Mouse (Mus musculus) heart, embryonic 15.5 days (tissue): ENCODE measurements around the gene Alox12. TPM values are rescaled to one million over a fixed set of nuclear protein-coding genes. Genes with fewer than 3 reads are reported as not detected.
A peak's percentile ranks its signal among the peaks of the same experiment; 100 is the strongest.

Experiments used
- ATAC-seq: fragments of 200-750 bp; cut with Nextera tagmentation; replicated peaks from 2 replicates; pipeline ENCODE4 v1.8.0; 2017; ENCODE audit warnings: low read depth, moderate TSS enrichment; ENCODE audit not compliant: insufficient number of reproducible peaks, insufficient read depth, low FRiP score
- H3K27ac ChIP-seq: fragments of 300-500 bp; sonication (generic); 2 replicates; pipeline ENCODE4 v1.5.1; 2015; ENCODE audit warnings: mild to moderate bottlenecking, inconsistent platforms
- H3K27me3 ChIP-seq: fragments of 300-500 bp; sonication (generic); 2 replicates; pipeline ENCODE4 v1.6.1; 2015; ENCODE audit warnings: inconsistent platforms
- H3K36me3 ChIP-seq: fragments of 300-500 bp; sonication (generic); 2 replicates; pipeline ENCODE4 v1.6.1; 2015; ENCODE audit warnings: mild to moderate bottlenecking, inconsistent platforms
- H3K4me1 ChIP-seq: fragments of 300-500 bp; sonication (generic); replicated peaks from 2 replicates; pipeline ENCODE4 v1.6.1; 2015; ENCODE audit warnings: inconsistent platforms
- H3K4me2 ChIP-seq: fragments of 300-500 bp; sonication (generic); 2 replicates; pipeline ENCODE4 v1.6.1; 2015; ENCODE audit warnings: inconsistent platforms, mild to moderate bottlenecking, moderate library complexity
- H3K4me3 ChIP-seq: fragments of 300-500 bp; sonication (generic); 2 replicates; pipeline ENCODE4 v1.5.1; 2015; ENCODE audit warnings: mild to moderate bottlenecking, inconsistent platforms
- H3K9ac ChIP-seq: fragments of 300-500 bp; sonication (generic); 2 replicates; pipeline ENCODE4 v1.6.1; 2015; ENCODE audit warnings: mild to moderate bottlenecking, inconsistent platforms
- H3K9me3 ChIP-seq: fragments of 300-500 bp; sonication (generic); replicated peaks from 2 replicates; pipeline ENCODE4 v1.6.1; 2016; ENCODE audit warnings: inconsistent platforms
- WGBS: fragments of 180-500 bp; shearing (Covaris S2); methylation state at CpG from one replicate; pipeline ENCODE4 v1.1.7; 2015; ENCODE audit warnings: mixed read lengths; 5-methylcytosine and 5-hydroxymethylcytosine counted together
- polyA plus RNA-seq: library from polyadenylated mRNA; unstranded; fragments of >200 nt; fragmentation: Nextera tagmentation; extraction: Ambion mirVana; gene quantifications from 2 replicates; pipeline ENCODE4 v1.2.1, GENCODE M21; 2015

Alox12 gene
- polyA plus RNA-seq, 1 experiment from 2014 or later: 4.1 TPM

- Histone ChIP-seq H3K4me2 (peak overlapping the region; percentile 97), H3K9me3 (no peaks in the 10 kb centered on the region), H3K27ac (no peak overlapping the region), H3K9ac (peak overlapping the region; percentile 69), H3K36me3 (no peaks in the 10 kb centered on the region), H3K4me3 (peak overlapping the region; percentile 63), H3K4me1 (peaks cover 29% of the 10 kb centered on the region), H3K27me3 (peaks cover 35% of the 10 kb centered on the region)
- WGBS: 68% methylated on average over 7 of the region's 7 CpGs
- no peak for ATAC-seq
Measured at GRCm38 (mm10) chr11:70219873-70220272, 35.3 kb downstream of the Alox12 start.

GRCm38 (mm10) chr11:70218741-70219470 lies 36.2 kb downstream of the Alox12 start:
- peaks cover 39% of the 10 kb centered on the region for H3K4me1 ChIP-seq
- WGBS: 88% methylated on average over 15 of the region's 15 CpGs
- no peak overlapping the region for H3K9ac ChIP-seq
- no peaks in the 10 kb centered on the region for H3K36me3 ChIP-seq
- ATAC-seq: no peak
- peaks cover 40% of the 10 kb centered on the region for H3K27me3 ChIP-seq
- H3K27ac ChIP-seq: no peak overlapping the region
- H3K4me2 ChIP-seq: no peak overlapping the region
- H3K9me3 ChIP-seq: no peaks in the 10 kb centered on the region
- H3K4me3 ChIP-seq: no peak overlapping the region

DNA sequence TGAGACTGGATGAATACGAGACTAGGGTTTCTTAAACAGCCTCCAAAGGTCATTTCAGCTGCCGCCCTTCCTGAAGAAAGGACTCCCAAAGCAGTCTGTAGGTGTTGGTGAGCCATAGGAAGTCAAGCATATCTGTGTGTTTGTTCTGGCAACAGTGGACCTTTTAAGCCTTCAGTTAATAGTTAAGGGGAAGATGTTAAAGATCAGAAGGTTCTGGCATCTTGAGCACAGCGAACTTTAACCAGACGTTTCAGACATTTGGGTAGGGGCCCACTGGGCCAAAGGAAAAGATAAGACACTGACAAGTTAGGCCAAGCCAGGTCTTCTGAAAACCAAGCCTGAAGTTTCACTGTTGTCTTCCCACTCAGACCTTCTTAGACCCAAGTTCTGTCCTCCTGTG lies 37.1 kb downstream of the Alox12 start:
- WGBS: 74% methylated on average over 4 of the region's 4 CpGs
- no peak overlapping the region for H3K27ac ChIP-seq
- peaks cover 44% of the 10 kb centered on the region for H3K27me3 ChIP-seq
- H3K9me3 ChIP-seq: no peaks in the 10 kb centered on the region
- H3K9ac ChIP-seq: no peak overlapping the region
- no peak overlapping the region for H3K4me3 ChIP-seq
- H3K36me3 ChIP-seq: no peaks in the 10 kb centered on the region
- H3K4me1 ChIP-seq: peaks cover 42% of the 10 kb centered on the region
- no peak overlapping the region for H3K4me2 ChIP-seq
- no peak for ATAC-seq

DNA sequence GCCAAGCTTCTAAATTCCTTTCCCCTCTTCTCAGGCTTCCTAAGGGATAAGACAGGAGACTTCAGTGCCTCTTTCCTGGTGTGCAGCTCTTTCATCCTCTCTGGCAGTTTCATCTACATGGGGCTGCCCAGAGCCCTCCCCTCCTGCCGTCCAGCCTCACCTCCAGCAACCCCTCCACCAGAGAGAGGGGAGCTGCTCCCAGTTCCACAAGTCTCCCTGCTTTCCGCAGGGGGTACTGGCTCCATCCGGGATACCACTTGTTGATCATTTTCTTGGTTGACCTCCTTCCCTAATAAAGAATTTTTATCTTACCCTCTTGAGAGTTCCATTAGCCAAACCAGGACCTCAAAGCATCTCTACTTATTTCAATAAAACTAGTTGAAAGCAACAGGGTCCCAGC lies 39.0 kb downstream of the Alox12 start:
- peaks cover 58% of the 10 kb centered on the region for H3K27me3 ChIP-seq
- peaks cover 28% of the 10 kb centered on the region for H3K4me1 ChIP-seq
- no peak for ATAC-seq
- no peak overlapping the region for H3K27ac ChIP-seq
- H3K4me2 ChIP-seq: no peak overlapping the region
- H3K9me3 ChIP-seq: no peaks in the 10 kb centered on the region
- no peak overlapping the region for H3K4me3 ChIP-seq
- WGBS: 60% methylated on average over 3 of the region's 3 CpGs
- H3K9ac ChIP-seq: no peak overlapping the region
- H3K36me3 ChIP-seq: no peaks in the 10 kb centered on the region

GRCm38 (mm10) chr11:70215301-70215700 lies 39.9 kb downstream of the Alox12 start:
- H3K36me3 ChIP-seq: no peaks in the 10 kb centered on the region
- H3K4me3 ChIP-seq: no peak overlapping the region; the same call in 1 of the 2 replicates
- ATAC-seq: no peak
- peaks cover 25% of the 10 kb centered on the region for H3K4me1 ChIP-seq
- H3K27ac ChIP-seq: no peak overlapping the region
- 14% methylated on average over 22 of the region's 22 CpGs for WGBS
- H3K9ac ChIP-seq: no peak overlapping the region; the same call in 1 of the 2 replicates
- peaks cover 62% of the 10 kb centered on the region for H3K27me3 ChIP-seq
- H3K9me3 ChIP-seq: no peaks in the 10 kb centered on the region
- peak overlapping the region; percentile 71; the same call in 1 of the 2 replicates for H3K4me2 ChIP-seq

- Histone ChIP-seq H3K9me3 (no peaks in the 10 kb centered on the region), H3K4me3 (peak overlapping the region; percentile 42), H3K4me2 (peak overlapping the region; percentile 71), H3K27ac (no peak overlapping the region), H3K9ac (no peak overlapping the region; the same call in 1 of the 2 replicates), H3K36me3 (no peaks in the 10 kb centered on the region), H3K4me1 (peaks cover 21% of the 10 kb centered on the region), H3K27me3 (peaks cover 62% of the 10 kb centered on the region)
- WGBS: 6% methylated on average over 18 of the region's 18 CpGs
- no peak for ATAC-seq
Measured at GRCm38 (mm10) chr11:70214856-70215209, 40.3 kb downstream of the Alox12 start.

DNA sequence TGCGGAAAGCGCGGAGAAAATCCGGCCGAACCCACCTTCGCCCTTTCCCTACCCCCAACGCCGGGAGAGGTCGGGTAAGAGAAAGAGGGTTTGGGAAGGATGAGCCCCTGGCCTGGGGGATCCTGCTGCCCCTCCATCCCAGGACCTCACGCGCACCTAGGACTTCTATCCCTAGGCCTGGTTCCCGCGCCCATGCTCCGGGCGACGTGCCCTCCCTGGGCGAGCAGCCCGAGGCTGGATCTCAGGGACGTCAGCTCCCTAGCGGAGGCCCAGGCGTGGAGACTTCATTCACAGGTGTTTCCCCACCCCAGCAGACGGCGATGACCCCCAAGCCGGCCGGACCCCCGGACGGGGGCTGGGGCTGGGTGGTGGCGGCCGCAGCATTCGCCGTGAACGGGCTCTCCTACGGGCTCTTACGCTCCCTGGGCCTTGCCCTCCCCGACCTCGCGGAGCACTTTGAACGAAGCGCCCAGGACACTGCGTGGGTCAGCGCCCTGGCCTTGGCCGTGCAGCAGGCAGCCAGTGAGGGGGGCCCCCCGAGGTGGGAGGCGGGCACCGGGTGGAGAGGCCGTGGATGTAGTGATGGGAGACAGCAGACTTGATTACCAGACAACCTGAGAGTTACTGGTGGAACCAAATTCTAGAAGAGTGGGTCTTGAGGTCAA lies 40.8 kb downstream of the Alox12 start:
- peak overlapping the region; percentile 45 for H3K9ac ChIP-seq
- H3K4me3 ChIP-seq: peak overlapping the region; percentile 42
- H3K27me3 ChIP-seq: peaks cover 62% of the 10 kb centered on the region
- H3K27ac ChIP-seq: no peak overlapping the region
- H3K9me3 ChIP-seq: no peaks in the 10 kb centered on the region
- H3K36me3 ChIP-seq: no peaks in the 10 kb centered on the region
- H3K4me2 ChIP-seq: peak overlapping the region; percentile 71
- WGBS: 2% methylated on average over 46 of the region's 46 CpGs
- peaks cover 21% of the 10 kb centered on the region for H3K4me1 ChIP-seq
- ATAC-seq: peak; percentile 20; the same call in 1 of the 2 replicates

GRCm38 (mm10) chr11:70213736-70214135 lies 41.4 kb downstream of the Alox12 start:
- Histone ChIP-seq H3K9me3 (no peaks in the 10 kb centered on the region), H3K27ac (no peak overlapping the region), H3K36me3 (no peaks in the 10 kb centered on the region), H3K4me2 (peak overlapping the region; percentile 71), H3K9ac (0 out of 2 replicates have a peak overlapping the region, but pooled peaks have one; percentile 45), H3K4me1 (peaks cover 21% of the 10 kb centered on the region), H3K27me3 (peaks cover 62% of the 10 kb centered on the region), H3K4me3 (peak overlapping the region; percentile 42)
- 7% methylated on average over 26 of the region's 26 CpGs for WGBS
- no peak for ATAC-seq

GRCm38 (mm10) chr11:70212896-70213295 lies 42.3 kb downstream of the Alox12 start:
- Histone ChIP-seq H3K4me1 (peaks cover 21% of the 10 kb centered on the region), H3K27me3 (peaks cover 62% of the 10 kb centered on the region), H3K4me3 (no peak overlapping the region), H3K27ac (no peak overlapping the region), H3K9ac (no peak overlapping the region), H3K9me3 (no peaks in the 10 kb centered on the region), H3K36me3 (no peaks in the 10 kb centered on the region), H3K4me2 (no peak overlapping the region)
- no peak for ATAC-seq
- WGBS: 15% methylated on average over 9 of the region's 9 CpGs

GRCm38 (mm10) chr11:70212423-70212822 lies 42.7 kb downstream of the Alox12 start, which contains the start of gene Slc16a11:
TSS of gene Slc16a11 (plus strand) at chr11:70212752.
- H3K27ac ChIP-seq: no peak within 1 kb of the TSS
- ATAC-seq: no peak
- H3K36me3 ChIP-seq: no peaks in the 10 kb centered on the region
- H3K4me2 ChIP-seq: peak within 1 kb of the TSS; percentile 71
- no peak within 1 kb of the TSS for H3K9ac ChIP-seq
- H3K27me3 ChIP-seq: peaks cover 62% of the 10 kb centered on the region
- H3K4me1 ChIP-seq: peaks cover 21% of the 10 kb centered on the region
- H3K9me3 ChIP-seq: no peaks in the 10 kb centered on the region
- 59% methylated on average over 6 of the region's 6 CpGs for WGBS
- H3K4me3 ChIP-seq: no peak within 1 kb of the TSS; the same call in 1 of the 2 replicates

GRCm38 (mm10) chr11:70211972-70212371 lies 43.2 kb downstream of the Alox12 start:
- Histone ChIP-seq H3K36me3 (no peaks in the 10 kb centered on the region), H3K9ac (no peak overlapping the region), H3K4me2 (no peak overlapping the region), H3K27me3 (peaks cover 57% of the 10 kb centered on the region), H3K4me1 (peaks cover 21% of the 10 kb centered on the region), H3K27ac (no peak overlapping the region), H3K9me3 (no peaks in the 10 kb centered on the region), H3K4me3 (no peak overlapping the region)
- ATAC-seq: no peak
- WGBS: 70% methylated on average over 6 of the region's 6 CpGs
